Mouse (Mus musculus): ENCODE results near the gene B3gat3. TPM values are rescaled to one million over a fixed set of nuclear protein-coding genes. Genes with fewer than 3 reads are reported as not detected.
"Not testable (repeated sequence)": the region's sequence is repeated elsewhere in the genome, so short reads cannot be mapped to it uniquely, and the experiment has no call there.

B3gat3 gene
- total RNA-seq, 2 experiments from 2014 or later, result 167 to 191 TPM

- H3K27ac ChIP-seq, result peak overlapping the region; percentile 94
- peak overlapping the region; percentile 64 for H3K4me3 ChIP-seq
- TF ChIP-seq CTCF (conservative IDR thresholded peaks at IDR 0.05), result no peak
- no peak for DNase-seq (ENCODE audit: low spot score in 2 of 2)
Observed at GRCm38 (mm10) chr19:8887585-8888463, 32.4 kb upstream of the B3gat3 start.

GRCm38 (mm10) chr19:8888511-8889385 lies 31.4 kb upstream of the B3gat3 start, which contains the start of the genes 1810009A15Rik and Gm49416:
Gene 1810009A15Rik, plus strand, starts transcription at chr19:8888853.
Gene Gm49416, plus strand, starts transcription at chr19:8888926.
- peak within 1 kb of the TSS; percentile 94 for H3K27ac ChIP-seq
- H3K4me3 ChIP-seq, result peak within 1 kb of the TSS; percentile 64
- peak; percentile 94 to 95 for DNase-seq (ENCODE audit: low spot score in 2 of 2)
- TF ChIP-seq CTCF (conservative IDR thresholded peaks at IDR 0.05), result no peak

- TF ChIP-seq CTCF (conservative IDR thresholded peaks at IDR 0.05), result no peak
- DNase-seq (ENCODE audit: low spot score in 2 of 2), result peak; percentile 84 to 87
- H3K4me3 ChIP-seq, result peak within 1 kb of the TSS; percentile 97
- H3K27ac ChIP-seq, result peak within 1 kb of the TSS; percentile 85
Observed at GRCm38 (mm10) chr19:8892829-8893766, 27.1 kb upstream of the B3gat3 start, which contains the start of gene Ints5. Gene Ints5, plus strand, starts transcription at chr19:8893005.

GRCm38 (mm10) chr19:8895397-8895960 lies 24.7 kb upstream of the B3gat3 start:
- H3K4me3 ChIP-seq, result no peak overlapping the region
- TF ChIP-seq CTCF (conservative IDR thresholded peaks at IDR 0.05), result no peak
- no peak overlapping the region for H3K27ac ChIP-seq
- DNase-seq (ENCODE audit: low spot score in 2 of 2), result no peak

- not testable (repeated sequence) for H3K27ac ChIP-seq; DNase-seq (ENCODE audit: low spot score in 2 of 2); H3K4me3 ChIP-seq
Observed at GRCm38 (mm10) chr19:8896231-8896630, 23.9 kb upstream of the B3gat3 start.

GRCm38 (mm10) chr19:8897211-8897864 lies 22.8 kb upstream of the B3gat3 start:
- peak overlapping the region; percentile 97 for H3K27ac ChIP-seq
- H3K4me3 ChIP-seq, result peak overlapping the region; percentile 97

GRCm38 (mm10) chr19:8897865-8898495 lies 22.2 kb upstream of the B3gat3 start, which contains the start of gene Ganab:
Gene Ganab, plus strand, starts transcription at chr19:8898071.
- peak; percentile 96 to 97 for DNase-seq (ENCODE audit: low spot score in 2 of 2)
- H3K4me3 ChIP-seq, result peak within 1 kb of the TSS; percentile 97
- TF ChIP-seq CTCF (conservative IDR thresholded peaks at IDR 0.05), result peak; percentile 48
- peak within 1 kb of the TSS; percentile 97 for H3K27ac ChIP-seq

More at GRCm38 (mm10) chr19:8897211-8897864, 22.8 kb upstream of the B3gat3 start:
- peak in 1 of 2 experiments; percentile 44 for DNase-seq (ENCODE audit: low spot score in 2 of 2)

- Histone ChIP-seq H3K27ac (peak overlapping the region; percentile 97), H3K4me3 (peak overlapping the region; percentile 97)
- DNase-seq (ENCODE audit: low spot score in 2 of 2), result no peak
- no peak for TF ChIP-seq CTCF (conservative IDR thresholded peaks at IDR 0.05)
Observed at GRCm38 (mm10) chr19:8898576-8898975, 21.6 kb upstream of the B3gat3 start.

- no peak for TF ChIP-seq CTCF (conservative IDR thresholded peaks at IDR 0.05)
- no peak overlapping the region for H3K27ac ChIP-seq
- no peak for DNase-seq (ENCODE audit: low spot score in 2 of 2)
- H3K4me3 ChIP-seq, result peak overlapping the region; percentile 97
Observed at GRCm38 (mm10) chr19:8899079-8899478, 21.1 kb upstream of the B3gat3 start.

- no peak overlapping the region for H3K27ac ChIP-seq
- no peak overlapping the region for H3K4me3 ChIP-seq
- TF ChIP-seq CTCF (conservative IDR thresholded peaks at IDR 0.05), result no peak
- DNase-seq (ENCODE audit: low spot score in 2 of 2), result no peak
Observed at GRCm38 (mm10) chr19:8903412-8903811, 16.8 kb upstream of the B3gat3 start.

- peak overlapping the region; percentile 51 for H3K27ac ChIP-seq
- no peak for TF ChIP-seq CTCF (conservative IDR thresholded peaks at IDR 0.05)
- no peak for DNase-seq (ENCODE audit: low spot score in 2 of 2)
Observed at GRCm38 (mm10) chr19:8908531-8908930, 11.6 kb upstream of the B3gat3 start.

More at GRCm38 (mm10) chr19:8908531-8908930, 11.6 kb upstream of the B3gat3 start:
- no peak overlapping the region for H3K4me3 ChIP-seq
